Mouse (Mus musculus) hindbrain, embryonic 10.5 days (tissue): ENCODE data around the gene Sez6l. TPM values are rescaled to one million over a fixed set of nuclear protein-coding genes. Genes with fewer than 3 reads are reported as not detected.

ENCODE experiments used
- DNase-seq: peaks from one replicate; pipeline ENCODE4 v3.0.0-alpha.2; 2017; ENCODE audit warnings: low spot score
- H3K27ac ChIP-seq: fragments of 300-500 bp; sonication (generic); 2 replicates; pipeline ENCODE4 v1.5.1; 2016; ENCODE audit warnings: mild to moderate bottlenecking, moderate library complexity
- H3K27me3 ChIP-seq: fragments of 300-500 bp; sonication (generic); 2 replicates; pipeline ENCODE4 v1.6.1; 2016; ENCODE audit warnings: mild to moderate bottlenecking; ENCODE audit not compliant: poor library complexity, insufficient read depth, severe bottlenecking
- H3K36me3 ChIP-seq: fragments of 300-500 bp; sonication (generic); 2 replicates; pipeline ENCODE4 v1.6.1; 2016; ENCODE audit warnings: mild to moderate bottlenecking, moderate library complexity
- H3K4me1 ChIP-seq: fragments of 300-500 bp; sonication (generic); replicated peaks from 2 replicates; pipeline ENCODE4 v1.6.1; 2016; ENCODE audit warnings: mild to moderate bottlenecking
- H3K4me3 ChIP-seq: fragments of 300-500 bp; sonication (generic); 2 replicates; pipeline ENCODE4 v1.5.1; 2016; ENCODE audit warnings: mild to moderate bottlenecking, moderate library complexity
- H3K9me3 ChIP-seq: fragments of 300-500 bp; sonication (generic); 2 replicates; pipeline ENCODE4 v1.6.1; 2016; ENCODE audit warnings: mild to moderate bottlenecking, moderate library complexity
- WGBS: fragments of 180-500 bp; shearing (Covaris S2); methylation state at CpG from one replicate; pipeline ENCODE4 v1.1.7; 2016; 5-methylcytosine and 5-hydroxymethylcytosine counted together
- polyA plus RNA-seq: library from polyadenylated mRNA; unstranded; fragments of >200 nt; fragmentation: Nextera tagmentation; extraction: Ambion mirVana; gene quantifications from 2 replicates; pipeline ENCODE4 v1.2.1, GENCODE M21; 2016

Gene Sez6l
- polyA plus RNA-seq, 1 experiment from 2014 or later: 6.0 TPM

- no peak for DNase-seq
- Histone ChIP-seq H3K27me3 (0 out of 2 replicates have a peak, but pooled peaks cover 8% of the 10 kb centered on the region), H3K9me3 (no peaks in the 10 kb centered on the region), H3K27ac (peak overlapping the region; percentile 24; the same call in 1 of the 2 replicates), H3K4me1 (peaks cover 35% of the 10 kb centered on the region), H3K36me3 (no peaks in the 10 kb centered on the region), H3K4me3 (no peak overlapping the region)
- 79% methylated on average over 13 of the region's 13 CpGs for WGBS
These were observed 77.8 kb downstream of the Sez6l start for GRCm38 (mm10) chr5:112498921-112499917.

DNA sequence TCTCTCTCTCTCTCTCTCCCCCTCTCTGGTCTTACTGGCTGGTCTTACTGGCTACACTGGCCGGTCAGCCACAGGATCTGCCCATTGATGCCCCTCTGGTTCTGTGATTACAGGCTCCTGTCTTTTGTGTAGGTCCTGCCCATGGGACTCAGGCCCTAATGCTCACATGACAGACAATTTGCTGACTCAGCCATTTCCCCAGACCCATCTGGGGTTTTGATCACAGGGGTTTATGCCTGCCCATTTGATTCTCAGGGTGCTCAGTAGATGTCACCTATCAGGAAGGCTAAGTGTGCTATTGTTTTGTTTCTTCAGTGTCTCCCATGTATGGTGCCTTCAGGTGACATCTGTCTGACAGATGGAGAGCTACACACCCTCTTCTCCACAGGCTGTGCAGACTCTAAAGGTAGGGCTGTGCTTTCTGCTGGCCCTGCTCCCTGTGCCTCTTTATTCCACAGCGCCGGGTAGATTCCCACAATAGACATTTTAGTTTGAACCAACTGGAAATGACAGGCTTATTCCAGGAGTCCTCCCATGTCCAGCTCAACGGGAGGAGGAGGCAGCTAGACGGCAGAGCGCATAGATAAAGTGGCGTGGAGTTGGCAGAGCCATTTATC lies 80.1 kb downstream of the Sez6l start:
- Histone ChIP-seq H3K9me3 (no peaks in the 10 kb centered on the region), H3K27me3 (peaks cover 15% of the 10 kb centered on the region; the same call in 1 of the 2 replicates), H3K27ac (no peak overlapping the region), H3K4me3 (no peak overlapping the region), H3K36me3 (no peaks in the 10 kb centered on the region), H3K4me1 (peaks cover 41% of the 10 kb centered on the region)
- no peak for DNase-seq
- WGBS: 90% methylated on average over 7 of the region's 7 CpGs

- H3K9me3 ChIP-seq: no peaks in the 10 kb centered on the region
- peak overlapping the region; percentile 62 for H3K27ac ChIP-seq
- no peaks in the 10 kb centered on the region for H3K36me3 ChIP-seq
- H3K4me3 ChIP-seq: no peak overlapping the region
- peaks cover 15% of the 10 kb centered on the region; the same call in 1 of the 2 replicates for H3K27me3 ChIP-seq
- DNase-seq: peak; percentile 69
- 31% methylated on average over 11 of the region's 11 CpGs for WGBS
- H3K4me1 ChIP-seq: peaks cover 21% of the 10 kb centered on the region
These were observed 83.5 kb downstream of the Sez6l start for GRCm38 (mm10) chr5:112493492-112493891.

- H3K36me3 ChIP-seq: no peaks in the 10 kb centered on the region
- H3K9me3 ChIP-seq: no peaks in the 10 kb centered on the region
- no peak overlapping the region for H3K4me3 ChIP-seq
- peaks cover 11% of the 10 kb centered on the region; the same call in 1 of the 2 replicates for H3K27me3 ChIP-seq
- H3K4me1 ChIP-seq: peaks cover 34% of the 10 kb centered on the region
- WGBS: 61% methylated on average over 11 of the region's 11 CpGs
- H3K27ac ChIP-seq: peak overlapping the region; percentile 53; the same call in 1 of the 2 replicates
- no peak for DNase-seq
These were observed 85.5 kb downstream of the Sez6l start for GRCm38 (mm10) chr5:112491489-112491888.

- Histone ChIP-seq H3K9me3 (no peaks in the 10 kb centered on the region), H3K27ac (no peak overlapping the region), H3K4me1 (peaks cover 48% of the 10 kb centered on the region), H3K4me3 (no peak overlapping the region), H3K27me3 (peaks cover 36% of the 10 kb centered on the region), H3K36me3 (no peaks in the 10 kb centered on the region)
- no peak for DNase-seq
- WGBS: 63% methylated on average over 8 of the region's 8 CpGs
These were observed 88.7 kb downstream of the Sez6l start for GRCm38 (mm10) chr5:112488101-112488776.

DNA sequence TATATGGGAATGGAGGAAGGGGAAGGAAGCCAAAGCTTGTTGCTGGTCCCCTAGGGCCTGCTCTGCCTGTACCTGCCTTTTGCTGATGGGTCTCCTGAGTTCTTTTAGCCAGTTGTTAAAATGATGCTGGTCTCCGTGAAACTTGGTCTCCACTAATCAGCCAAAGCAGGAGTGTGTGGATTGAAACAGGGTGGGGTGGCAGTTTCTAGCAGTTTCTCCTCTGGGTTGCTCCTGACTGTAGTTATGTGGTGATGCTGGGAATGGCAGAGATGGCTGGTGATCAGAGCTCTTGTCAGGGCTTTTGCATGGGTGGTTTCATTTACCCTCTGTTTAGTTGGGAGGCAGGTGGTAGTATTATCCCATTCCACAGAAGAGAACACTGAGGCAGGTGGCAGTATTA lies 89.5 kb downstream of the Sez6l start:
- H3K9me3 ChIP-seq: no peaks in the 10 kb centered on the region
- no peak overlapping the region for H3K4me3 ChIP-seq
- peaks cover 39% of the 10 kb centered on the region for H3K27me3 ChIP-seq
- 75% methylated on average over 1 of the region's 1 CpGs for WGBS
- DNase-seq: no peak
- H3K4me1 ChIP-seq: peaks cover 48% of the 10 kb centered on the region
- H3K27ac ChIP-seq: no peak overlapping the region
- no peaks in the 10 kb centered on the region for H3K36me3 ChIP-seq

GRCm38 (mm10) chr5:112486415-112486814 lies 90.6 kb downstream of the Sez6l start:
- H3K36me3 ChIP-seq: no peaks in the 10 kb centered on the region
- DNase-seq: no peak
- 46% methylated on average over 5 of the region's 5 CpGs for WGBS
- no peak overlapping the region for H3K4me3 ChIP-seq
- H3K9me3 ChIP-seq: no peaks in the 10 kb centered on the region
- H3K27me3 ChIP-seq: peaks cover 42% of the 10 kb centered on the region; the same call in 1 of the 2 replicates
- peaks cover 54% of the 10 kb centered on the region for H3K4me1 ChIP-seq
- H3K27ac ChIP-seq: 0 out of 2 replicates have a peak overlapping the region, but pooled peaks have one; percentile 41

DNA sequence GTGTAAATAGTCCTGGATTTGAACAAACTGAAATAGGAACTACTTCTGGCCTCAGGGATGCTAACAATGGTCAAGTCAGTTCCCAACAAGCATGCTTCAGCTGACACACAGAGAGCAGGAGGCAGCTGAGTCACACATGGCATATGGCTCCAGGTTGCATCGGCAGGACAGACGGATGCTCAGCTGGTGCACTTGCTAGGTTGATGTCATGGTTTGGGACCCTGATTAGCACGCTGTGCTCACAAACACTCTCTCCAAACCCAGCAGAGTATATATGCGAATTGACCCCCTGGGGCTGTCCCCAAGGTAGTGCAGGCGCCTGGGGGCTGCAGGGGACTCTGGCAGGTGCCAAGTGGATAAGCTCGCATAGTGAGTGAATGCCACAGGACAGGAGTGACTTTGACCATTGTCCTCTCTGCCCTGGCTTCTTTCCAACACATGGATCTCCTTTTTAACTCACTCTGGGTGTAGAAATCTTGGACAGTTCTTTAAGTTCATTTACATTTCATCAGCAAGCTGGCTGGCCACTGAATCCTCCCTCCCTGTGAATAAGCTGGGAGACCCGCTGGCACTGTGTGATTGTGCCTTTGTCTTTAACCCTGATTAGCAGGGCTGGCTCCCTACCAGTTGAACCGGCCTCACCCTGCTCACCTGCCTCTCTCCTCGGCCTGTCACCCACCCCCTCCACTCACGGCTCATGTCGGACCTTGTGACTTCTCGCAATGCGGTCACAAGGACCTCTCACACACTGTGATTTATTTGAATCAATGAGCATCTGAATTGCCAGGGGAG lies 91.9 kb downstream of the Sez6l start:
- Histone ChIP-seq H3K9me3 (no peaks in the 10 kb centered on the region), H3K27ac (peak overlapping the region; percentile 62), H3K4me1 (peaks cover 58% of the 10 kb centered on the region), H3K4me3 (no peak overlapping the region), H3K27me3 (peaks cover 42% of the 10 kb centered on the region; the same call in 1 of the 2 replicates), H3K36me3 (no peaks in the 10 kb centered on the region)
- 23% methylated on average over 13 of the region's 13 CpGs for WGBS
- no peak for DNase-seq

GRCm38 (mm10) chr5:112483030-112483429 lies 94.0 kb downstream of the Sez6l start:
- H3K36me3 ChIP-seq: no peaks in the 10 kb centered on the region
- no peaks in the 10 kb centered on the region for H3K9me3 ChIP-seq
- peaks cover 69% of the 10 kb centered on the region for H3K4me1 ChIP-seq
- no peak for DNase-seq
- WGBS: 86% methylated on average over 8 of the region's 8 CpGs
- H3K27ac ChIP-seq: peak overlapping the region; percentile 82
- H3K27me3 ChIP-seq: peaks cover 56% of the 10 kb centered on the region
- no peak overlapping the region for H3K4me3 ChIP-seq

GRCm38 (mm10) chr5:112482551-112482950 lies 94.4 kb downstream of the Sez6l start:
- Histone ChIP-seq H3K4me1 (peaks cover 74% of the 10 kb centered on the region), H3K27me3 (peaks cover 60% of the 10 kb centered on the region), H3K9me3 (no peaks in the 10 kb centered on the region), H3K36me3 (no peaks in the 10 kb centered on the region), H3K4me3 (peak overlapping the region; percentile 29), H3K27ac (peak overlapping the region; percentile 82)
- 48% methylated on average over 13 of the region's 13 CpGs for WGBS
- DNase-seq: no peak

DNA sequence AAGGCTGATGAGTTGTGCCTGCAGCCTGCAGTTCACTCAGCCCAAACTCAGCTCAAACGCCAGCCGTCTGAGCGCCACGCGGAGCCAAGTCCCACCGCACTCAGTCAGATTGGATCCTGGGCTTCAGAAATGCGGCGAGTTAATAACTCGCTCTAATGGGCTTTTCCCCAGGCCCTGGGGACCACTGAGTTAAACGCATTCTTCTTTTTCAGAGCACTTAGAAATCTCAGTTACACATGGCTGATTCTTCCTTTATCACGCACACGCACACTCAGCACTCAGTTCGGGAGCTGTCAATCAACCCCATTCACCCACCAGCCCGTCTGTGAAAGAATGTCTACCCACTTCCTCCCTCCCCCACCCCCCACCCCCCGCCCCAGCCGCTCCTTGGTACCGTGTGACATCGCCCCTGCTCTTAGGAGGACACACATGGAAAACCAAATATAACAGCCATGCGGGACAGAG lies 95.0 kb downstream of the Sez6l start:
- H3K27ac ChIP-seq: peak overlapping the region; percentile 82
- WGBS: 19% methylated on average over 19 of the region's 19 CpGs
- peak; percentile 46 for DNase-seq
- H3K27me3 ChIP-seq: peaks cover 65% of the 10 kb centered on the region
- H3K9me3 ChIP-seq: no peaks in the 10 kb centered on the region
- H3K4me1 ChIP-seq: peaks cover 75% of the 10 kb centered on the region
- H3K4me3 ChIP-seq: peak overlapping the region; percentile 29
- H3K36me3 ChIP-seq: no peaks in the 10 kb centered on the region

DNA sequence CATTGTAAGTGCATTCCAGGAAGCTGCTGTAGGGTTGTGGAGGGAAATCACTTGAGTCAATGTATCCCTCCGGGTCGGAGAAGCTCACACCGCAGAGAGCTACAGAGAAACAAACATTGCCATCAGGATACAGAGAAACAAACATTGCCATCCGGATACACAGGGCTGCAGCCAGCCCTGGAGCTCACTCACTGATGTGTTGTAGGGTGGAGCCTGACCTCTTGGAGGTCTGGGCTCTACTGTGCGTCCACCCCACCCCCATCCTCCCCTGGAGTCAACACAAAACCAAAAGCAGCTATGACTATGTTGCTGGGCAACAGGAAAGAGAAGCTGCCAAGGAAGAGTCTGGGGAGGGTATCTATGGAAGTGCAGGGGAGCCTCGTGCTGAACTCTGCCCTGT lies 103.5 kb downstream of the Sez6l start:
- peak; percentile 38 for DNase-seq
- Histone ChIP-seq H3K36me3 (no peaks in the 10 kb centered on the region), H3K4me1 (peaks cover 58% of the 10 kb centered on the region), H3K9me3 (0 out of 2 replicates have a peak, but pooled peaks cover 3% of the 10 kb centered on the region), H3K27ac (peak overlapping the region; percentile 43), H3K4me3 (no peak overlapping the region), H3K27me3 (peaks cover 30% of the 10 kb centered on the region)
- WGBS: 34% methylated on average over 6 of the region's 6 CpGs
